In genomic region chr13:95960477-95961185, GRCm38 (mm10) we compare ENCODE assay signal across 8 mouse cellular contexts.
DNase-seq lines count a peak whose midpoint lies in the region; ATAC-seq lines count a peak whose summit lies in the region.

No protein-coding gene starts in this region.

- H3K4me3 ChIP-seq in heart, embryonic 12.5 days, result peak overlapping the region; percentile 53
- H3K4me3 ChIP-seq in brown adipose tissue, adult 24 weeks (ENCODE audit: insufficient read depth, low read depth, low read length), result peak overlapping the region; percentile 29
- H3K4me3 ChIP-seq in midbrain, embryonic 13.5 days (replicated peaks), result peak overlapping the region; percentile 42

- DNase-seq in heart, postnatal 25 days (ENCODE audit: low spot score), result no peak
- no peak for DNase-seq in adrenal gland, postnatal 36 days
- DNase-seq in c-Kit-positive CD71-positive TER-119-positive erythroid progenitor cells, embryonic 14.5 days (ENCODE audit: low spot score), result no peak
- DNase-seq in frontal cortex, postnatal 25 days (ENCODE audit: low spot score in 2 of 2), result no peak

- H3K27me3 ChIP-seq in heart, embryonic 12.5 days (replicated peaks), result no peaks in the 10 kb centered on the region
- 0 out of 2 replicates have a peak, but pooled peaks cover 2% of the 10 kb centered on the region for H3K27me3 ChIP-seq in midbrain, embryonic 13.5 days

- H3K4me1 ChIP-seq in heart, embryonic 12.5 days (replicated peaks), result peaks cover 46% of the 10 kb centered on the region
- no peaks in the 10 kb centered on the region for H3K4me1 ChIP-seq in brown adipose tissue, adult 24 weeks (ENCODE audit: control insufficient read depth, insufficient read depth, insufficient read length, low read length)
- peaks cover 55% of the 10 kb centered on the region for H3K4me1 ChIP-seq in midbrain, embryonic 13.5 days (replicated peaks)

- 6% methylated on average over 10 of the region's 10 CpGs for WGBS in heart, embryonic 12.5 days
- 4% methylated on average over 10 of the region's 10 CpGs for WGBS in midbrain, embryonic 13.5 days

- H3K9me3 ChIP-seq in heart, embryonic 12.5 days (replicated peaks), result no peaks in the 10 kb centered on the region
- H3K9me3 ChIP-seq in midbrain, embryonic 13.5 days, result no peaks in the 10 kb centered on the region

- peak overlapping the region; percentile 96 for H3K4me2 ChIP-seq in heart, embryonic 12.5 days
- peak overlapping the region; percentile 81 for H3K4me2 ChIP-seq in midbrain, embryonic 13.5 days (replicated peaks)

- no peak for ATAC-seq in heart, embryonic 12.5 days (ENCODE audit: insufficient number of reproducible peaks, low FRiP score)
- peak; percentile 57 for ATAC-seq in inflammation-experienced regulatory T-cells, adult 6 months
- ATAC-seq in midbrain, embryonic 13.5 days, result no peak

- intact Hi-C loops in heart, postnatal 25 days (cut with DNase I), result no loop called here

- H3K9ac ChIP-seq in heart, embryonic 12.5 days, result peak overlapping the region; percentile 66
- H3K9ac ChIP-seq in midbrain, embryonic 13.5 days (replicated peaks), result peak overlapping the region; percentile 64

- no peaks in the 10 kb centered on the region for H3K36me3 ChIP-seq in heart, embryonic 12.5 days
- H3K36me3 ChIP-seq in midbrain, embryonic 13.5 days, result no peaks in the 10 kb centered on the region

- peak overlapping the region; percentile 33; the same call in 1 of the 2 replicates for H3K27ac ChIP-seq in heart, embryonic 12.5 days (ENCODE audit: poor library complexity, severe bottlenecking)
- H3K27ac ChIP-seq in brown adipose tissue, adult 24 weeks (replicated peaks; ENCODE audit: low read depth, low read length), result no peak overlapping the region
- H3K27ac ChIP-seq in midbrain, embryonic 13.5 days, result no peak overlapping the region
